Mouse (Mus musculus): ENCODE data around the gene Palm3.
A peak's percentile ranks its signal among the peaks of the same experiment; 100 is the strongest.
"Not testable (repeated sequence)": the region's sequence is repeated elsewhere in the genome, so short reads cannot be mapped to it uniquely, and the experiment has no call there.

Palm3 gene

GRCm38 (mm10) chr8:84021096-84021495 lies at the start of gene Palm3:
Gene Palm3 (plus strand): TSS chr8:84021471.
- DNase-seq (ENCODE audit: low read depth in 1 of 2, low spot score in 2 of 2) = no peak

GRCm38 (mm10) chr8:83971661-83972060 lies 49.6 kb upstream of the Palm3 start:
- no peak for DNase-seq (ENCODE audit: low read depth in 1 of 2, low spot score in 2 of 2)

GRCm38 (mm10) chr8:83972150-83973120 lies 48.8 kb upstream of the Palm3 start, which contains the start of gene Prkaca:
Gene Prkaca (plus strand): TSS chr8:83972993.
- DNase-seq (ENCODE audit: low read depth in 1 of 2, low spot score in 2 of 2) = peak; percentile 94 to 95

GRCm38 (mm10) chr8:83973161-83974031 lies 47.9 kb upstream of the Palm3 start:
- DNase-seq (ENCODE audit: low read depth in 1 of 2, low spot score in 2 of 2) = no peak

- no peak for DNase-seq (ENCODE audit: low read depth in 1 of 2, low spot score in 2 of 2)
These were observed 46.8 kb upstream of the Palm3 start for GRCm38 (mm10) chr8:83974521-83974920.

GRCm38 (mm10) chr8:83976101-83976630 lies 45.1 kb upstream of the Palm3 start:
- no peak for DNase-seq (ENCODE audit: low read depth in 1 of 2, low spot score in 2 of 2)

- no peak for DNase-seq (ENCODE audit: low read depth in 1 of 2, low spot score in 2 of 2)
These were observed 44.4 kb upstream of the Palm3 start for GRCm38 (mm10) chr8:83976779-83977350.

- DNase-seq (ENCODE audit: low read depth in 1 of 2, low spot score in 2 of 2) = no peak
These were observed 43.6 kb upstream of the Palm3 start for GRCm38 (mm10) chr8:83977646-83978045.

- no peak for DNase-seq (ENCODE audit: low read depth in 1 of 2, low spot score in 2 of 2)
These were observed 43.1 kb upstream of the Palm3 start for GRCm38 (mm10) chr8:83978200-83978599.

GRCm38 (mm10) chr8:83980250-83980649 lies 41.0 kb upstream of the Palm3 start:
- DNase-seq (ENCODE audit: low read depth in 1 of 2, low spot score in 2 of 2) = no peak

- DNase-seq (ENCODE audit: low read depth in 1 of 2, low spot score in 2 of 2) = no peak
These were observed 40.4 kb upstream of the Palm3 start for GRCm38 (mm10) chr8:83980845-83981244.

- no peak for DNase-seq (ENCODE audit: low read depth in 1 of 2, low spot score in 2 of 2)
These were observed 39.7 kb upstream of the Palm3 start for GRCm38 (mm10) chr8:83981533-83981932.

GRCm38 (mm10) chr8:83982449-83982848 lies 38.8 kb upstream of the Palm3 start:
- no peak for DNase-seq (ENCODE audit: low read depth in 1 of 2, low spot score in 2 of 2)

GRCm38 (mm10) chr8:83983222-83983621 lies 38.0 kb upstream of the Palm3 start:
- not testable (repeated sequence) for DNase-seq (ENCODE audit: low read depth in 1 of 2, low spot score in 2 of 2)

- DNase-seq (ENCODE audit: low read depth in 1 of 2, low spot score in 2 of 2) = no peak
These were observed 32.0 kb upstream of the Palm3 start for GRCm38 (mm10) chr8:83989243-83989642.

GRCm38 (mm10) chr8:83990170-83990569 lies 31.1 kb upstream of the Palm3 start:
- no peak for DNase-seq (ENCODE audit: low read depth in 1 of 2, low spot score in 2 of 2)

GRCm38 (mm10) chr8:83992488-83992887 lies 28.8 kb upstream of the Palm3 start:
- no peak for DNase-seq (ENCODE audit: low read depth in 1 of 2, low spot score in 2 of 2)

GRCm38 (mm10) chr8:83994030-83994429 lies 27.2 kb upstream of the Palm3 start:
- no peak for DNase-seq (ENCODE audit: low read depth in 1 of 2, low spot score in 2 of 2)

GRCm38 (mm10) chr8:83995973-83996372 lies 25.3 kb upstream of the Palm3 start:
- DNase-seq (ENCODE audit: low read depth in 1 of 2, low spot score in 2 of 2) = no peak

GRCm38 (mm10) chr8:83996567-83997505 lies 24.4 kb upstream of the Palm3 start:
- peak in 1 of 2 experiments; percentile 46 for DNase-seq (ENCODE audit: low read depth in 1 of 2, low spot score in 2 of 2)

All from monocyte, adult 2 months (primary cell).